Mouse (Mus musculus) brain, adult 2 months (tissue): ENCODE measurements around the gene Agr3.

Experiments used
- DNase-seq: peaks from one replicate; pipeline ENCODE4 v3.0.0; 2011; ENCODE audit warnings: low read depth, low spot score

Agr3 gene

GRCm38 (mm10) chr12:35925402-35925801 lies at the start of gene Agr3:
Agr3 (plus strand) TSS chr12:35925620.
- no peak for DNase-seq

- peak; percentile 37 for DNase-seq
These were observed 40.4 kb upstream of the Agr3 start for GRCm38 (mm10) chr12:35884892-35885558.

DNA sequence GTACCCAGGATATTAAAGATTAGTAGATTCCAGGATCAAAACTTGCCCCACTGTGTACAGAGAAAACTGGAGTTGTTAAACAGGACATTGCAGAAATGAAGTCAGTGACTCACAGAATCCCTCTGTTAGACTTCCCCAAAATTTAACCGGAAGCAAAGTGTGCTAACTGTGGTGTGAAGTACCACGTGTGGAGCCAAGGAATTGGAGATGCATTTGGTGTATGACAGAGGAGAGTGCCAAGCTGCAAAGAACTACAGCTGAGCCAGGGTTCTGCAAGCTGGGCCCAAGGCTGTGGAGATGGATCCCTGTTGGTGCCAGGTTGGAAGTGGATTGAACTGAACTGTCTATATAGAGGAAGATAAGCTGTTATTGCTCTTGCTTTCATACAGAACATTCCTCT lies 36.0 kb upstream of the Agr3 start:
- peak; percentile 36 for DNase-seq

DNA sequence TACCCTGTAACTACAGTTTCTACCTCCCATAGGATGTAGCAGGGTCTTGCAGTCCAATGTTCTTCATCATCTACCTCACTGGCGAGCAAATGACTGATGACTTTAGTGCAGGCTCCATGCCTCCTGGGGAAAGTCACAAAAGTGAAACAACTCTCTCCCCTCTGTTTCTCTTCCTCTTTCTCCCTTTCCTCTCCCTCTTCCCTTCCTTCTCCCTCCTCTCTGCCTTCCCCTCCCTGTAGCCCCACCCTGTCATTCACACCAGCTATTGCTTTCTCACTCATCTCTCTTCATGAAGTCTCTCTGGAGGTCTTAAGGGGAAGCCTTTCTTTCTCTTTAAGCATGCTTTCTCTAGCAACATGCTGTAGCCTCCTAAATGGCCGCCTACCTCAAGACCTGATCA lies 34.7 kb upstream of the Agr3 start:
- no peak for DNase-seq

DNA sequence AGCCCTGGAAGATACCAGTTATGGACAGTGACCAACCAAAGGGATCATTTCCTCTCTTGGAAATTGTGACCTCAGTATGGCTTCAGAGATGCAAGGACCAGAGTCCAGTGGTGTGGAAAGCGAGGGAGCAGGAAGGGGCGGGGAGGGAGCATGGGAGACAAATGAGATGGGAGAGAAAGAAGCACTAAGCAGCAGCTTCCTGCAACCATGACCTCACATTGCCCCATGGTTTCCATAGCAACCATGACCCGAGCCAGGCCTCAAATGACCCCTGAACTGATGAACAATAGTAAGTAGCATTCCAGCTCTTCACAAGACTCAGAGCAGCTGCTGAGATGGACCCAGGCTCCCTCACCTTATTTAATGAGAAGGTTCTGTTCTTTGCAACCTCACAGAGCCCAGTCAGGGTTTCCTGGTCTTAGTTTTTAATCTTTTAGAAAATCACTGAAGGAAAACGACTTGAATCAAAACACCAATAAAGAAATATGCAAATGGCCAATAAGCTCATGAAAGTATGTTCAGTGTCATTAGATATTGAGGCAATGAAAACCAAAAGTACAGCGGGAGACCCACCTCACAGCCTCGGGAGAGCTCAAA lies 31.0 kb upstream of the Agr3 start:
- no peak for DNase-seq

- peak; percentile 85 for DNase-seq
These were observed 29.3 kb upstream of the Agr3 start for GRCm38 (mm10) chr12:35895875-35896763.

GRCm38 (mm10) chr12:35896764-35897282 lies 28.6 kb upstream of the Agr3 start:
- DNase-seq, result peak; percentile 48

GRCm38 (mm10) chr12:35910632-35911031 lies 14.8 kb upstream of the Agr3 start:
- no peak for DNase-seq

DNA sequence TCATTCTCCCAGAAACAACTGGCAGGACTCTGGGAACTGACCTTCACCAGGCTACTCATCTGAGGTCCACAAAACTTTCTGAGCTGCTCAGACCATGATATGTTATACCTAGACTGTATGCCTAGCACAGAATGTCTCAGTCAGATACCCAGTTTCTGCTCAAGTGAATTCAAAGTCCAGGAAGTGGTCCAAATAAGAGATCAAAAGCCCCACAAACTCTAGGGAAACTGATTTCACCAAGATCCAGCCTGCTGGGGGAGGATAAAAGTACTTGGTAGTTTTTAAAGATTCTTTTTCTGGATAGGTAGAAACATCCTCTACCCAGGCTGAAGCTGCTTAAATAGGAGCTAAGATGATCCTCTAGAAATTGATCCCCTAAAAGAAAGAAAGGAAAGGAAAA lies 9.6 kb upstream of the Agr3 start:
- no peak for DNase-seq

DNA sequence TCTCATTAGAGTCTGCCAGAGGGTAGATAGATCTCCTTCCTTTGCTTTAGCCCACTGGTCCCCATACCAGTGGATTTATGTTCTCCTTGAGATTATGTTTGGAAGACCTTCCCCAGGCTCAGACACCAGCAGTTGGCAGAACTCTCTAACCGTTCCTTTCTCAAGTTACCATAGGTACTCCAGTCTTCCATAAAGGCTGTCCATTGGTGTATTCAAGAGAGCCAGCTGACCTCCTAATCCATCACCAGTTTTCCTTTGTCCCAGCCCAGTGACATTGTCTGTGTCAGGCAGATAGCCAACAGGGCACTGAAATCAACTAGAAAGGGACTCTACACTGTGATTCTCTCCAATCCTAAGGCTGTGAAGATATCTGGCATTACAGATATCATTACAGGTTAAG lies 9.0 kb upstream of the Agr3 start:
- no peak for DNase-seq

- DNase-seq, result peak; percentile 42
These were observed 7.4 kb upstream of the Agr3 start for GRCm38 (mm10) chr12:35918031-35918430.

DNA sequence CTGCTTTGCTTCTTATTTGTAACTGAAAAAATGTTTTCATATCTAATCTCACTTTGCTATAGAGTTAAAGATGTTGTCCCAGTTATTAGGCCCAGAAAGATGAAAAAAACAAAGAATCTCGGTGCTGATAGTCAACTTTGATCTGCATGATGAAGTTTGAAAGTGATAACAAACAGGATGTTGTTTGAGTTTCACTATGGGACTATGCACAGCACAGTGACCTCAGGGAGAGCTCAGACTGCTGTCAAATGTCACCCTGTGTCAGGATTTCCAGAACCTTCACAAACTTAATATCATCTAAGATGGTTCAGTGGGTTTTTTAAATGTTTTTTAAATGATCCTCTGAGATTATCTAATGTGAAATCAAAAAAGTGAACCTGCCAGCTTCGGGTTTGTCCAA lies 2.4 kb downstream of the Agr3 start:
- no peak for DNase-seq

DNA sequence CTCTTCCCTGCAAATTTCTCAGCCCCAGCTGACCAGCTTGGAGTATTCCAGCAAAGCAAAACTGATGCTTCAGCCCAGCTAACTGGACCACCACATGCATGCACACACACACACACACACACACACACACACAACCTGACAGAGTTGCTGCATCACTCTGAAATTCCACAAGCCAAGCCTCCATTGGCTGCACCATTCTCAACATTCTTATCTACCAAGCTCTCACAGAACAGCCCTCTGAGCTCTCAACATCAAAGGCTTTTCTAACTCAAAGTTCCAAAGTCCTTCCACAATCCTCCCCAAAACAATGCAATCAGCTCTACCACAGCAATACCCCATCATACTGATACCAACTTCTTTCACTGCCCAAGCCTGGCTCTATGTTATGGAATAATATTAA lies 7.4 kb downstream of the Agr3 start:
- DNase-seq, result no peak

DNA sequence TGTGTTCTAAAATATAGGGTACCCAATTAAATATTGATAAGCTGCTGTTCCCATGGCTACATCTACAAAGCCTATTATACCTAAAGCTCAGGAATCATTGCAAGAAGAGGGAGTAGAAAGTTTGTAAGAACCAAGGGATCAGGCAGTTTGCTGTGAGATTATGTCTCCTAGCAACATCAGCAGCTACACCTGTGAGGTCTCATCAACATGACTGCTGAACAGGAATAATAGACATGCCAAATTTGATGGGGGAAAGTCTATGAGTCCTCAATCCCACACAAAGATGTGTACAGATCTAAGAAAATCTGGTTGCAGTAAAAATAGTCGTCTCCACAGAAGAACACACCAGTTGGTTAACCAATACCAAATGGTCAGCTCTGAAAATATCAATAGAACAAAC lies 26.3 kb downstream of the Agr3 start:
- DNase-seq, result peak; percentile 12

- peak; percentile 12 for DNase-seq
These were observed 31.8 kb downstream of the Agr3 start for GRCm38 (mm10) chr12:35957235-35957634.

DNA sequence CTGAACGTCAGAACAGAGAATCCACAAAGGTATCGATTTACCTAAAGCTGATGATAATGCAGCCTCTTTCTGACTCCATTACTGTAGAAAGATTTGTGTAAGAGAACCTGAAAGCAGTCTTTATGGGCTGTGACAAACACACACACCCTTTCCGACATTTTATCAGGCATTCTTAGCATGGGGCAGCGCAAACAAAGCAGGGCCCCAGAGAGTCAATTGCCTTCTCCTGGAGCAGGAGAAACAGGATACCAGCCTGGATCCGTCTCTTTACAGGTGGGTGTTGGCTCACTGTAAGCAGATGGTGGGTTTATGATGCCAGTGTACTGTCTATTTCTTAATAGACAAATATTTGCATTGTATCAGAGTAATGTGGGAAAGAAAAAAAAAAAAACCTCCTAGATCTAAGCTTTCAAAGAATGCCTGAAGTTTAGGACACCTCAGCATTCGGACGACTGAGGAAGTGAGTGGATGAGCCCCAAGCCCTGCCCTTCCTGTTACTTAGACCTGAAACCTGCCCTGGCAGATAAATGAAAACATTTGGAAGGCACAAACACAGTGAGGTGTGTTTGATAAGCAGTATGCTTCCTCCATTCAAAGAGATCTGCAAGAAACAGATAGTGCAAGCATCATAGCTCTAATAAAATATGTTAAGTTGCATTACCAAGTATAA lies 40.8 kb downstream of the Agr3 start:
- no peak for DNase-seq

DNA sequence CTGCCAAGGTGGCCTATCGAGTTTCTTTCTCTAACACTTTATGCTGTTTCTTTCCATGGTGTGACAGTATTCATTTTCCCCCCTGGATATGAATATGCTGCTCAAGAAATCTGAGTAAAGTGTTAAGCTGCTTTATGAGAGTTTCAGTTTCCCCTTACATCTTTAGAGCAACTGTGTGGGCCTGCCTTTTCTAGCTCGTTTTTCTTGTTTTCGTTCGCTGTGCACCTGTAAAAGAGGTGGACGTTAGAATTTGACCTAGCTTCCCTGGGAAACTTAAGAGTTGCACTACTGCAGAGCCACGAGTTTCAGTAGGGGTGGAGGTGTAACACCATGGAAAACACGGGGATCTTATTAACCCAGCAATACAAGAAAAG lies 41.3 kb downstream of the Agr3 start:
- DNase-seq, result no peak

- no peak for DNase-seq
These were observed 50.5 kb downstream of the Agr3 start for GRCm38 (mm10) chr12:35975898-35976297.

- DNase-seq, result peak; percentile 6
These were observed 52.3 kb downstream of the Agr3 start for GRCm38 (mm10) chr12:35977633-35978246.

- DNase-seq, result no peak
These were observed 54.2 kb downstream of the Agr3 start for GRCm38 (mm10) chr12:35979625-35980024.

DNA sequence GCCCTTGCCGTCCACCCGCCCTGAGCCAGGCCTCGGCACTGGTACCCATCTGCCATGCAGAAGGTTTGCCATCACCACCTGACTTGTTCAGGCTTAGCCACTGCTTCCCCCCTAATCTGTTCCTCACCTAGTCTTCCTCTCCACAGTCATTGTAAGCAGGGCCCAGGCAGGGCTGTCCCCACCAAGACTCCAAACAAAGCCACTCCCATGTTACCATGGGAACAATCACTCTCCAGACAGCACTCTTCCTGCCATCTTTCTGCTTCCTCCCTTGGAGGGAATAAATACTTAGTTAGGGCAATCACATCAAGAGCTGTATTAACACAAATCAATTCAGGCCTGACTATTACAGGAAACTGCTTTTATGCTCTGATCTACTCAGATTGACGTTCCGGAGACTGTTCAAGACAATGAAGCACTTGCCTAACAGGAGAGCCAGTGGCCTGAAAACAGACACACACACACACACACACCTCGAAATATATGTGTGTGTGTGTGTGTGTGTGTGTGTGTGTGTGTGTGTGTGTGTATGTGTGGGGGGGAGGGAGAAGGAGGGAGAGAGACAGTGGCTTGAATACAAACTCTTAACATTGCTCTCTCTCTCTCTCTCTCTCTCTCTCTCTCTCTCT lies 56.4 kb downstream of the Agr3 start:
- DNase-seq, result peak; percentile 17
